In genomic region chr5:64107596-64108289, GRCm38 (mm10) we compare ENCODE assay signal across 27 mouse cellular contexts.
"Had no signal": no experiment of that assay in that cellular context is flagged by ENCODE, and none has a peak within 500 bp of the region (broad histone marks: within the 10 kb centered on the region; RNA-seq: fewer than 3 reads in every experiment).

No protein-coding gene starts in this region.

- H3K9ac ChIP-seq: heart, embryonic 12.5 days; hindbrain, embryonic 12.5 days; hindbrain, embryonic 14.5 days; intestine, embryonic 15.5 days; limb, embryonic 13.5 days; limb, embryonic 15.5 days; liver, embryonic 12.5 days; liver, embryonic 14.5 days had no signal

- DNase-seq: gastrocnemius, adult 2 months; gastrocnemius, postnatal 10 days; gastrocnemius, postnatal 25 days; heart, adult 18-20 months; heart, postnatal 10 days; heart, postnatal 4 days; kidney, adult 18-20 months; kidney, adult 8-10 months; kidney, postnatal 14 days; kidney, postnatal 36 days; layer of hippocampus, adult 9-11 months; layer of hippocampus, postnatal 36 days; left cerebral cortex, postnatal 4 days had no signal

- H3K27me3 ChIP-seq: heart, embryonic 12.5 days; hindbrain, embryonic 12.5 days; intestine, embryonic 15.5 days; limb, embryonic 13.5 days; limb, embryonic 15.5 days; liver, embryonic 12.5 days had no signal

- H3K9me3 ChIP-seq: heart, embryonic 10.5 days; heart, embryonic 12.5 days; hindbrain, embryonic 10.5 days; hindbrain, embryonic 12.5 days; intestine, embryonic 15.5 days; limb, embryonic 13.5 days; limb, embryonic 15.5 days; liver, embryonic 12.5 days had no signal

- H3K4me1 ChIP-seq: heart, embryonic 12.5 days; hindbrain, embryonic 12.5 days; intestine, embryonic 15.5 days; limb, embryonic 13.5 days; limb, embryonic 15.5 days had no signal

- H3K27ac ChIP-seq: gastrocnemius, adult 2 months; heart, embryonic 10.5 days; hindbrain, embryonic 10.5 days; hindbrain, embryonic 12.5 days; hindbrain, embryonic 14.5 days; intestine, embryonic 15.5 days; kidney, postnatal 0 days; limb, embryonic 13.5 days; limb, embryonic 15.5 days; liver, embryonic 12.5 days; liver, embryonic 14.5 days had no signal

- ATAC-seq: hindbrain, embryonic 16.5 days; inflammation-experienced regulatory T-cells, adult 6 months; intestine, embryonic 15.5 days; intestine, postnatal 0 days; liver, embryonic 12.5 days had no signal

- H3K4me3 ChIP-seq: gastrocnemius, adult 2 months; heart, embryonic 10.5 days; heart, embryonic 12.5 days; hindbrain, embryonic 10.5 days; hindbrain, embryonic 12.5 days; intestine, embryonic 15.5 days; limb, embryonic 13.5 days; limb, embryonic 15.5 days; liver, embryonic 12.5 days had no signal
